Mouse (Mus musculus) neural tube, embryonic 13.5 days (tissue): Measurements from ENCODE around the gene Fcho2. TPM values are rescaled to one million over a fixed set of nuclear protein-coding genes. Genes with fewer than 3 reads are reported as not detected.

Experiments
- ATAC-seq: fragments of 200-750 bp; cut with Nextera tagmentation; 2 replicates; pipeline ENCODE4 v1.8.0; 2017; ENCODE audit warnings: low read depth, mild to moderate bottlenecking, moderate TSS enrichment, moderate library complexity
- H3K27ac ChIP-seq: fragments of 300-500 bp; sonication (generic); replicated peaks from 2 replicates; pipeline ENCODE4 v1.5.1; 2015; ENCODE audit warnings: moderate library complexity, mild to moderate bottlenecking, inconsistent platforms
- H3K27me3 ChIP-seq: fragments of 300-500 bp; sonication (generic); 2 replicates; pipeline ENCODE4 v1.6.1; 2015; ENCODE audit warnings: mild to moderate bottlenecking, inconsistent platforms
- H3K36me3 ChIP-seq: fragments of 300-500 bp; sonication (generic); 2 replicates; pipeline ENCODE4 v1.6.1; 2015; ENCODE audit warnings: mild to moderate bottlenecking, inconsistent platforms
- H3K4me1 ChIP-seq: fragments of 300-500 bp; sonication (generic); replicated peaks from 2 replicates; pipeline ENCODE4 v1.6.1; 2015; ENCODE audit warnings: inconsistent platforms
- H3K4me2 ChIP-seq: fragments of 300-500 bp; sonication (generic); 2 replicates; pipeline ENCODE4 v1.6.1; 2015; ENCODE audit warnings: inconsistent platforms, mild to moderate bottlenecking, moderate library complexity
- H3K4me3 ChIP-seq: fragments of 300-500 bp; sonication (generic); 2 replicates; pipeline ENCODE4 v1.5.1; 2015; ENCODE audit warnings: mild to moderate bottlenecking, inconsistent platforms
- H3K9ac ChIP-seq: fragments of 300-500 bp; sonication (generic); 2 replicates; pipeline ENCODE4 v1.6.1; 2015; ENCODE audit warnings: moderate library complexity, mild to moderate bottlenecking, inconsistent platforms
- H3K9me3 ChIP-seq: fragments of 300-500 bp; sonication (generic); 2 replicates; pipeline ENCODE4 v1.6.1; 2016; ENCODE audit warnings: inconsistent platforms
- WGBS: fragments of 180-500 bp; shearing (Covaris S2); methylation state at CpG from one replicate; pipeline ENCODE4 v1.1.7; 2015; 5-methylcytosine and 5-hydroxymethylcytosine counted together
- polyA plus RNA-seq: library from polyadenylated mRNA; unstranded; fragments of >200 nt; fragmentation: Nextera tagmentation; extraction: Ambion mirVana; gene quantifications from 2 replicates; pipeline ENCODE4 v1.2.1, GENCODE M21; 2015

The Fcho2 gene
- polyA plus RNA-seq, 1 experiment from 2014 or later: 27.9 TPM

GRCm38 (mm10) chr13:98733292-98733691 lies 82.0 kb downstream of the Fcho2 start:
- H3K27ac ChIP-seq: no peak overlapping the region
- 39% methylated on average over 3 of the region's 3 CpGs for WGBS
- peaks cover 52% of the 10 kb centered on the region for H3K36me3 ChIP-seq
- no peak overlapping the region for H3K4me2 ChIP-seq
- no peak overlapping the region for H3K4me3 ChIP-seq
- H3K9me3 ChIP-seq: no peaks in the 10 kb centered on the region
- no peak overlapping the region for H3K9ac ChIP-seq
- no peak for ATAC-seq
- no peaks in the 10 kb centered on the region for H3K27me3 ChIP-seq
- no peaks in the 10 kb centered on the region for H3K4me1 ChIP-seq

GRCm38 (mm10) chr13:98729271-98730062 lies 85.8 kb downstream of the Fcho2 start:
- Histone ChIP-seq H3K27me3 (no peaks in the 10 kb centered on the region), H3K4me1 (no peaks in the 10 kb centered on the region), H3K36me3 (peaks cover 69% of the 10 kb centered on the region), H3K9me3 (no peaks in the 10 kb centered on the region), H3K27ac (no peak overlapping the region), H3K4me2 (no peak overlapping the region), H3K9ac (no peak overlapping the region), H3K4me3 (no peak overlapping the region)
- WGBS: 87% methylated on average over 1 of the region's 1 CpGs
- no peak for ATAC-seq

GRCm38 (mm10) chr13:98726494-98726893 lies 88.8 kb downstream of the Fcho2 start:
- Histone ChIP-seq H3K27ac (no peak overlapping the region), H3K4me3 (no peak overlapping the region), H3K4me2 (no peak overlapping the region), H3K9me3 (no peaks in the 10 kb centered on the region), H3K9ac (no peak overlapping the region), H3K36me3 (peaks cover 58% of the 10 kb centered on the region), H3K4me1 (no peaks in the 10 kb centered on the region), H3K27me3 (no peaks in the 10 kb centered on the region)
- WGBS: 69% methylated on average over 4 of the region's 4 CpGs
- no peak for ATAC-seq

GRCm38 (mm10) chr13:98723430-98723829 lies 91.8 kb downstream of the Fcho2 start:
- 98% methylated on average over 1 of the region's 1 CpGs for WGBS
- no peaks in the 10 kb centered on the region for H3K4me1 ChIP-seq
- H3K36me3 ChIP-seq: peaks cover 45% of the 10 kb centered on the region
- H3K27ac ChIP-seq: no peak overlapping the region
- H3K4me2 ChIP-seq: no peak overlapping the region
- ATAC-seq: no peak
- H3K27me3 ChIP-seq: no peaks in the 10 kb centered on the region
- no peaks in the 10 kb centered on the region for H3K9me3 ChIP-seq
- no peak overlapping the region for H3K4me3 ChIP-seq
- H3K9ac ChIP-seq: no peak overlapping the region

GRCm38 (mm10) chr13:98722296-98722695 lies 93.0 kb downstream of the Fcho2 start:
- Histone ChIP-seq H3K4me2 (no peak overlapping the region), H3K4me3 (no peak overlapping the region), H3K36me3 (peaks cover 34% of the 10 kb centered on the region), H3K9me3 (no peaks in the 10 kb centered on the region), H3K9ac (no peak overlapping the region), H3K27ac (no peak overlapping the region), H3K4me1 (no peaks in the 10 kb centered on the region), H3K27me3 (no peaks in the 10 kb centered on the region)
- 43% methylated on average over 1 of the region's 1 CpGs for WGBS
- ATAC-seq: no peak

GRCm38 (mm10) chr13:98716176-98716575 lies 99.1 kb downstream of the Fcho2 start:
- Histone ChIP-seq H3K27ac (no peak overlapping the region), H3K27me3 (no peaks in the 10 kb centered on the region), H3K4me2 (no peak overlapping the region), H3K36me3 (peaks cover 6% of the 10 kb centered on the region; the same call in 1 of the 2 replicates), H3K4me3 (no peak overlapping the region), H3K4me1 (no peaks in the 10 kb centered on the region), H3K9ac (no peak overlapping the region), H3K9me3 (no peaks in the 10 kb centered on the region)
- 91% methylated on average over 8 of the region's 8 CpGs for WGBS
- no peak for ATAC-seq

GRCm38 (mm10) chr13:98715443-98715990 lies 99.7 kb downstream of the Fcho2 start:
- ATAC-seq: no peak
- 88% methylated on average over 6 of the region's 6 CpGs for WGBS
- H3K9me3 ChIP-seq: no peaks in the 10 kb centered on the region
- H3K9ac ChIP-seq: no peak overlapping the region
- H3K4me2 ChIP-seq: no peak overlapping the region
- H3K27me3 ChIP-seq: no peaks in the 10 kb centered on the region
- H3K4me1 ChIP-seq: no peaks in the 10 kb centered on the region
- 0 out of 2 replicates have a peak, but pooled peaks cover 6% of the 10 kb centered on the region for H3K36me3 ChIP-seq
- no peak overlapping the region for H3K4me3 ChIP-seq
- no peak overlapping the region for H3K27ac ChIP-seq

GRCm38 (mm10) chr13:98710655-98711054 lies 104.6 kb downstream of the Fcho2 start:
- no peak overlapping the region for H3K27ac ChIP-seq
- ATAC-seq: no peak
- no peak overlapping the region for H3K9ac ChIP-seq
- no peaks in the 10 kb centered on the region for H3K27me3 ChIP-seq
- H3K36me3 ChIP-seq: 0 out of 2 replicates have a peak, but pooled peaks cover 6% of the 10 kb centered on the region
- 0 out of 2 replicates have a peak, but pooled peaks cover 3% of the 10 kb centered on the region for H3K9me3 ChIP-seq
- H3K4me1 ChIP-seq: no peaks in the 10 kb centered on the region
- no peak overlapping the region for H3K4me2 ChIP-seq
- H3K4me3 ChIP-seq: no peak overlapping the region
- WGBS: 93% methylated on average over 1 of the region's 1 CpGs

GRCm38 (mm10) chr13:98710236-98710635 lies 105.0 kb downstream of the Fcho2 start:
- no peak overlapping the region for H3K27ac ChIP-seq

GRCm38 (mm10) chr13:98705501-98705900 lies 109.7 kb downstream of the Fcho2 start:
- ATAC-seq: no peak
- Histone ChIP-seq H3K4me3 (no peak overlapping the region), H3K9me3 (0 out of 2 replicates have a peak, but pooled peaks cover 3% of the 10 kb centered on the region), H3K4me2 (no peak overlapping the region), H3K4me1 (no peaks in the 10 kb centered on the region), H3K27me3 (no peaks in the 10 kb centered on the region), H3K27ac (no peak overlapping the region), H3K36me3 (no peaks in the 10 kb centered on the region), H3K9ac (no peak overlapping the region)
- WGBS: 89% methylated on average over 4 of the region's 4 CpGs

More at GRCm38 (mm10) chr13:98710236-98710635, 105.0 kb downstream of the Fcho2 start:
- Histone ChIP-seq H3K9me3 (0 out of 2 replicates have a peak, but pooled peaks cover 3% of the 10 kb centered on the region), H3K4me3 (no peak overlapping the region), H3K36me3 (0 out of 2 replicates have a peak, but pooled peaks cover 6% of the 10 kb centered on the region), H3K27me3 (no peaks in the 10 kb centered on the region), H3K4me1 (no peaks in the 10 kb centered on the region), H3K4me2 (no peak overlapping the region), H3K9ac (no peak overlapping the region)
- 84% methylated on average over 8 of the region's 8 CpGs for WGBS
- ATAC-seq: no peak

- no peak overlapping the region for H3K4me3 ChIP-seq
- H3K4me2 ChIP-seq: no peak overlapping the region
- no peak for ATAC-seq
- H3K27me3 ChIP-seq: no peaks in the 10 kb centered on the region
- H3K9me3 ChIP-seq: 0 out of 2 replicates have a peak, but pooled peaks cover 3% of the 10 kb centered on the region
- H3K36me3 ChIP-seq: no peaks in the 10 kb centered on the region
- H3K9ac ChIP-seq: no peak overlapping the region
- H3K4me1 ChIP-seq: no peaks in the 10 kb centered on the region
- WGBS: 83% methylated on average over 8 of the region's 8 CpGs
- no peak overlapping the region for H3K27ac ChIP-seq
These were observed 111.5 kb downstream of the Fcho2 start for GRCm38 (mm10) chr13:98703786-98704185.

GRCm38 (mm10) chr13:98702361-98702760 lies 112.9 kb downstream of the Fcho2 start:
- Histone ChIP-seq H3K27ac (no peak overlapping the region), H3K9me3 (no peaks in the 10 kb centered on the region), H3K27me3 (no peaks in the 10 kb centered on the region), H3K4me2 (no peak overlapping the region), H3K36me3 (no peaks in the 10 kb centered on the region), H3K4me1 (no peaks in the 10 kb centered on the region), H3K9ac (no peak overlapping the region), H3K4me3 (no peak overlapping the region)
- ATAC-seq: no peak
- WGBS: 89% methylated on average over 8 of the region's 8 CpGs
